Mouse (Mus musculus) lung, embryonic 14.5 days (tissue): ENCODE measurements around the gene Mitf. TPM values are rescaled to one million over a fixed set of nuclear protein-coding genes. Genes with fewer than 3 reads are reported as not detected.

Experiments
- ATAC-seq: fragments of 200-750 bp; cut with Nextera tagmentation; 2 replicates; pipeline ENCODE4 v1.8.0; 2017; ENCODE audit warnings: mild to moderate bottlenecking, moderate TSS enrichment, moderate library complexity; ENCODE audit not compliant: insufficient read depth
- DNase-seq: peaks from one replicate; pipeline ENCODE4 v3.0.0-alpha.2; 2015
- H3K27ac ChIP-seq: fragments of 300-500 bp; sonication (generic); 2 replicates; pipeline ENCODE4 v1.5.1; 2014; ENCODE audit warnings: low read depth, mild to moderate bottlenecking, moderate library complexity
- H3K27me3 ChIP-seq: fragments of 300-500 bp; sonication (generic); 2 replicates; pipeline ENCODE4 v1.6.1; 2014; ENCODE audit warnings: low read length, control low read depth; ENCODE audit not compliant: insufficient read depth
- H3K36me3 ChIP-seq: fragments of 300-500 bp; sonication (generic); 2 replicates; pipeline ENCODE4 v1.6.1; 2014; ENCODE audit warnings: control low read depth; ENCODE audit not compliant: insufficient read depth
- H3K4me1 ChIP-seq: fragments of 300-500 bp; sonication (generic); 2 replicates; pipeline ENCODE4 v1.6.1; 2014; ENCODE audit warnings: antibody characterized with exemption, control low read depth; ENCODE audit not compliant: insufficient read depth
- H3K4me2 ChIP-seq: fragments of 300-500 bp; sonication (generic); 2 replicates; pipeline ENCODE4 v1.6.1; 2014; ENCODE audit warnings: mild to moderate bottlenecking
- H3K4me3 ChIP-seq: fragments of 300-500 bp; sonication (generic); 2 replicates; pipeline ENCODE4 v1.5.1; 2014; ENCODE audit warnings: low read depth, low read length
- H3K9ac ChIP-seq: fragments of 300-500 bp; sonication (generic); 2 replicates; pipeline ENCODE4 v1.6.1; 2014
- H3K9me3 ChIP-seq: fragments of 300-500 bp; sonication (generic); 2 replicates; pipeline ENCODE4 v1.6.1; 2016; ENCODE audit warnings: low read depth, low read length, control low read depth
- CTCF ChIP-seq: IDR thresholded peaks from 2 replicates; pipeline ENCODE4 v1.5.1; 2016; ENCODE audit warnings: antibody characterized with exemption, low read depth
- WGBS: fragments of 180-500 bp; shearing (Covaris S2); extraction: QIAGEN DNeasy Blood & Tissue Kit; methylation state at CpG from one replicate; pipeline ENCODE4 v1.1.7; 2014; 5-methylcytosine and 5-hydroxymethylcytosine counted together
- polyA plus RNA-seq: library from polyadenylated mRNA; unstranded; fragments of >200 nt; fragmentation: Nextera tagmentation; extraction: Ambion mirVana; gene quantifications from 2 replicates; pipeline ENCODE4 v1.2.1, GENCODE M21; 2014

Mitf gene
- polyA plus RNA-seq, 1 experiment from 2014 or later, result 1.4 TPM

DNA sequence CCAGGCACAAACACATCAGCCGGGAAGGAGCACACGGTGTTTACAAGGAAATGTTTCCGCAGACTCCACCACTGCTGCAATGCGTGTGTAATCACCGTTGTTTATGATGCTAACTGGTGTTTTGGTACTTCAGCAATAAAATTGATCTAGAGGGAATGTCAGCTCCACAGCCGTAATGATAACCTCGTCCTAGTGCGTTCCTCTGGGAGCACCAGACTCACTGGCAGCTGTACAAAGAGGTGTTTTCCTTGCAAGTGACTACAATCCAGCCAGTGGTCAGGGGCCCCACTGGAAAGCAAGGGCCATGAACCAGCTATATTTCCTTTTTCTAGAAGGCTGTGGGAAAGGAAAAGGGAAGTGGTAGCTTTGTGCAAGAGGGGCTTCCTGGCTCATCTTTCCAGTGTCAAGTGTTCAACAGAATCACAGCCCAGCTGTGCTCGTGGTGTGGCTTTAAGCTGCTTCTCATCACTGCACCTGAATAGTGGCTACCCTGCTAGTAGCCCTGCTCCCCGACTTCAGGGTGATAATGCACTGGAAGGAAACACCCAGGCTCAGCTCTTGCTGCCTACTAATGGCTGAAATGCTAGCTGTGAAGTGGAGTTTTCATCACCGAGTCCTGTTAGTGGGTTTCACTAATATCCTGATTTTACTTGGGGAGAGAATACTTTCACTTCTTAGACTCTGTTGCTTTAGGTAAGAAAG, 188.9 kb downstream of the Mitf start:
- Histone ChIP-seq H3K9me3 (no peaks in the 10 kb centered on the region), H3K4me2 (no peak overlapping the region), H3K4me3 (no peak overlapping the region), H3K4me1 (no peaks in the 10 kb centered on the region), H3K36me3 (no peaks in the 10 kb centered on the region), H3K27ac (no peak overlapping the region), H3K9ac (no peak overlapping the region), H3K27me3 (no peaks in the 10 kb centered on the region)
- WGBS, result 66% methylated on average over 11 of the region's 11 CpGs
- no peak for TF ChIP-seq CTCF
- ATAC-seq, result no peak
- no peak for DNase-seq

DNA sequence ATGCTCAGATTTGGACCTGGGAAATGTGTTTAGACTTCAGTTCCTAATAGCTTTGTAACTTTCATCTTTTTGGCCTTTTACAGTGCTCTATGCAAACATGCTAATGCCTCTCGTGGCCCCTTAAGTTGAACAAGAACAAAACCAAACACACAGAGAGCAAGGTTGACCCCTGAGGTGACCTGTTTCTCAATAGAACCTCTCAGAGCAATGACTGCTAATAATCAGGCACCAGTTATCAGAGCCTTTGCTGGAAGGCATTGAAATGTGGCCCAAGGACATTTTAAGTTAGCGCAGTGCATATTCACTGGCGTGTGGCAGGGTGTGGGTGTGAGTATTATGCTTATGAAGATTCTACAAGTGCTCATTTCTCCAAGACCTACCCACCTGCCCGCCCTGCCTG, 194.7 kb downstream of the Mitf start:
- Histone ChIP-seq H3K9me3 (no peaks in the 10 kb centered on the region), H3K27me3 (no peaks in the 10 kb centered on the region), H3K27ac (no peak overlapping the region), H3K4me3 (no peak overlapping the region), H3K4me1 (no peaks in the 10 kb centered on the region), H3K36me3 (no peaks in the 10 kb centered on the region), H3K9ac (no peak overlapping the region), H3K4me2 (no peak overlapping the region)
- 47% methylated on average over 4 of the region's 4 CpGs for WGBS
- ATAC-seq (no peak), DNase-seq (peak; percentile 42)
- TF ChIP-seq CTCF, result no peak

DNA sequence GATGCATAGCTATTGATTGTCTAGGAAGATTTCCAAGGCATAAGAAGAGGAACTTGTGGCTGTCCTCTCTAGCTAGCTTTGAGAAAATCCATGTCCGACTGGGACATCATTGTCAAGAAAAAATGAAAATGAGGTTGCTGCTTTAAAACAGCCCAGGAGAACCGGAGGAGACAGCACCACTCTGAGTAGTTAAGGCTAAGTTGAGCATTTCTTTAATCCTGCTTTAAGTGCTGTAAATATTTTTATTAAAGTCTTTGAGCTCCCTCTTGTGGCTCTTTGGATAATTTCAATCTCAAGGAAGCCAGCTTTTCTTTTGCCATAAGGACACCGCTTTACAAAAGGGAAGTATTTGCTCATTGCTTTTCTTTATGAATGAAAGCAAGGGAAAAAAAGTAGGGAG, 196.3 kb downstream of the Mitf start:
- H3K4me1 ChIP-seq, result no peaks in the 10 kb centered on the region
- ATAC-seq (no peak), DNase-seq (peak; percentile 91)
- H3K27me3 ChIP-seq, result no peaks in the 10 kb centered on the region
- no peak overlapping the region for H3K9ac ChIP-seq
- no peak overlapping the region for H3K27ac ChIP-seq
- WGBS, result 12% methylated on average over 3 of the region's 3 CpGs
- H3K4me2 ChIP-seq, result no peak overlapping the region
- peak; percentile 61 for TF ChIP-seq CTCF
- no peaks in the 10 kb centered on the region for H3K9me3 ChIP-seq
- H3K36me3 ChIP-seq, result no peaks in the 10 kb centered on the region
- H3K4me3 ChIP-seq, result no peak overlapping the region

DNA sequence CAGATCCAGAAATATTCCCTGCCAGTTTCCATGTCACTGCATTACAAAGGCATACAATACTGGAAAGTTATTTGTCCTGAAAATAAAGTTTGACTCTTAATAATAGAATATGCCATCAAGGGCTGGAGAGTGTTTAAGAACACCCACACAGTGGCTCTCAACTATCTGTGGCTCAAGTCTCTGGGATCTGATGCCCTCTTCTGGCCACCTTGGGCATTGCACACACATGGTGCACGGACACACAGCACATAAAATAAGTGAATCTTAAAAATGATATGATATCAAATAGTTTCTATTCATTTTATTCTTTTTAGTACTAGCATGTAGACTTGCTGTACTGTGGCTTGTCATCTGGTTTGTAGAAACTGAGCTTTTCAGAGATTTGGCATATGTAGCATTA, 198.7 kb downstream of the Mitf start:
- Histone ChIP-seq H3K4me3 (no peak overlapping the region), H3K27ac (no peak overlapping the region), H3K4me1 (no peaks in the 10 kb centered on the region), H3K27me3 (no peaks in the 10 kb centered on the region), H3K4me2 (no peak overlapping the region), H3K9me3 (no peaks in the 10 kb centered on the region), H3K9ac (no peak overlapping the region), H3K36me3 (no peaks in the 10 kb centered on the region)
- ATAC-seq (no peak), DNase-seq (peak; percentile 45)
- TF ChIP-seq CTCF, result peak; percentile 61
- WGBS, result 68% methylated on average over 1 of the region's 1 CpGs

DNA sequence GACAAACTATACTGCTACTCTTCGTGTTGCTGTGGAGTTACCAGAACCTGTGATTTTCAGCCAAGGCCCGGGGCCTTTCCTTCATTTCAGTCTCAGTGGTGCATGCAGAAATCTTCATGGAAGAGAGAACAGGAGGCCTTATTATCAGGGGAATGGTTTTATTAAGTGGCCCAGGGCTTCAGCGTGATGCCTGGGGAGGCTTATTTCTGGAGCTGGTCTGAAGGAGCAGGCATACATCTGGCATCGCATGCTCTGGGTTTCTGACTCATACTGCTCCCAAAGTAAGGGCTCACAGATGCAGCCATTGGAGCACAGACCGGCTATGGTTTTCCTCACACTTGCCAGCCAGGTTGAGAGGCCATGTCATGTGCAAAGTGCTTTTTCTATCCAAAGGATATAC, 208.2 kb downstream of the Mitf start:
- H3K27ac ChIP-seq, result no peak overlapping the region
- TF ChIP-seq CTCF, result no peak
- H3K9me3 ChIP-seq, result no peaks in the 10 kb centered on the region
- no peak overlapping the region for H3K4me2 ChIP-seq
- no peak overlapping the region for H3K9ac ChIP-seq
- no peak for DNase-seq
- no peak overlapping the region for H3K4me3 ChIP-seq
- WGBS, result 87% methylated on average over 5 of the region's 5 CpGs
- H3K36me3 ChIP-seq, result no peaks in the 10 kb centered on the region
- ATAC-seq, result no peak
- H3K27me3 ChIP-seq, result no peaks in the 10 kb centered on the region
- H3K4me1 ChIP-seq, result no peaks in the 10 kb centered on the region

DNA sequence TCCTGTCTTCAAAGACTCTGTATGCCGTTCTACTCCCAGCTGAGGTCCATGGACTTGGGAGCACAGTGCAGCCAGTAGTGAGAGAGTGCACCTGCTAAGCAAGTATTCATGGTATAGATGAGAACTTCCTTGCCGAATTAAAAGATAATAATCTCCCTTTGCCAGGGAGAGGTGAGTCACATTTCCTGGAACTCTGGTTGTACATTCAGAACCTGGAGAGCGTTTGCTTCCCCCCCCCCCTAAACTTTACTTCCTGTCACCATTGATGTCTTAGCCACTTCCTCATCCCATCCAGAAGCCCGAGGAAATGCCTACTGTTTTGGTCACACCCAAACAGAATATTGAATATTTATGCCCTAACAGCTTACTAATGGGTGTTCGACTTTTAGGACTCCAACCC, 209.0 kb downstream of the Mitf start:
- DNase-seq (no peak), ATAC-seq (no peak)
- Histone ChIP-seq H3K36me3 (no peaks in the 10 kb centered on the region), H3K9me3 (no peaks in the 10 kb centered on the region), H3K4me3 (no peak overlapping the region), H3K27me3 (no peaks in the 10 kb centered on the region), H3K9ac (no peak overlapping the region), H3K27ac (no peak overlapping the region), H3K4me2 (no peak overlapping the region), H3K4me1 (no peaks in the 10 kb centered on the region)
- TF ChIP-seq CTCF, result no peak
- WGBS, result 63% methylated on average over 5 of the region's 5 CpGs

DNA sequence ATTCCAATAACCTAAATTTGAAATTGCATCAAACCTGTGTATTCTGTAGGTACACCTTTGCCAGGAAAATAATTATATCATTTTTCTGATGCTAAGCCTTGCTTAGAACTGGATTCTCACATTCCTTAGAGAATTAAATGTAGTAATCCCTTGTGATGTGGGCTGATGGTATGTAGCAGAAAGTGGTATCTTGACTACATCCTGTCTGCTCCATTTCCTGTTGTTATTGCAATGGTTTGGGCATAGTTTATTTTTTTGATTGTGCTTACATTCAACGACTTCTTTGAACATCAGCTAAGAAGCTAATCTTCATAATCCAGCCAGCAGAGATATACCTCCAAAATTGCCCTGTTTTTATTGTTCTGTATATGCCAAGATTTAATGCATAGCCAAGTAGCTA, 217.0 kb downstream of the Mitf start:
- Histone ChIP-seq H3K4me3 (no peak overlapping the region), H3K9ac (no peak overlapping the region), H3K36me3 (no peaks in the 10 kb centered on the region), H3K27me3 (no peaks in the 10 kb centered on the region), H3K27ac (no peak overlapping the region), H3K4me1 (no peaks in the 10 kb centered on the region), H3K4me2 (no peak overlapping the region), H3K9me3 (no peaks in the 10 kb centered on the region)
- no peak for TF ChIP-seq CTCF
- WGBS, result 44% methylated on average over 1 of the region's 1 CpGs
- DNase-seq (no peak), ATAC-seq (no peak)
